Mouse (Mus musculus): ENCODE data around the gene Abcf3.

DNA sequence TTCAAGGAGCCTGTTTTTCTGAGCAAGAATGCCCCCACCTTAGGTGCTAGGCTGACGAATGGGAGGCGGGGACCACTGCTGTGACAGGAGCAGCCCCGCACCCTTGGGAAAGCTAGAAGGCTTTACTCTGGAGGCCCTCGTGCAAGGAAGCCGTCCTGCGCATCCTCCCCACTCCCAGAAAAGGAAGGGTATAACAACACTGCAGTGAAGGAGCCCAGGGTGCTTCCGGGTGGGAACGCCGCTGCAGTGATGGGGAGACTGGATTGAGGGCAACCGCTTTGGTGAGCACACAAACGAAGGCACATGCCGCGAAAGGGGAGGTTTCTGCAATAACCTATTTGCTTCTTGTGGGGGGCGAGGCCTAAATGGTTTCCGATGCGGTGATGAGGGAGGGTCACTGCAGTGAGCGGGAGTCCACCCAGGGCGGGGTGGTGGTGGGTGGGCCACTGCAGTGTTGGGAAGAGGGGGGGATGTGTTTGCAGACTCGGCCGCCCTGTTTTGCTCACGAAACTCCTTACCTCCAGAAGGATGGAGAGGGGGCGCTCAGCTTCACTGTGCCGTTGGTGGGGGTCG, 41.1 kb downstream of the Abcf3 start, which contains the start of gene Vwa5b2:
- no peak for TF ChIP-seq CTCF (IDR thresholded peaks at IDR 0.05)
- no peak for TF ChIP-seq EP300 (IDR thresholded peaks at IDR 0.05; ENCODE audit: insufficient read depth, low read depth, low read length)

All from heart, adult 2 months (tissue).